Mouse (Mus musculus) B cell, adult 2 months (primary cell): ENCODE data around the gene Nolc1.

ENCODE experiments used
- DNase-seq, 2 experiments: peaks; one replicate each; pipeline ENCODE4 v3.0.0; 2022

Gene Nolc1

GRCm38 (mm10) chr19:46042476-46043011 is 33.1 kb upstream of the Nolc1 start:
- peak; percentile 31 to 32 for DNase-seq

DNA sequence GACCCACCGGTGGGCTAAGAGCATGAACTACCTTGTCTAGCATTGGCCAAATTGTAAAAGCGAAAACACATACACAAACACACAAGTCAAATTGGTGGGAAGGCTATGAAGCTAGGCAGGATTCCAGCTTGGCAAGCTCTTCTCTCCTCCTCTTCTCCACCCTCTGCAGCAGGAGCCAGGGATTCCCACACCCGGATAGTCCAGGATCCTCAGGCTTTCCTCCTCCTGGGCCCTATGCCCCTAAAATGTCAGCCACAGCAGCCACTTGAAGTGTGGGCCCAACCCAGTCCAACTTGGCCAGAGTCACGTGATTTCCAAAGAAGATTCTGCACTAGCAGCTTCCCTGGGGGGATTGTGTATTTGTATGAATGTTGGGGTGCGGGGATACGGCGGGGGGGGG is 32.3 kb upstream of the Nolc1 start:
- no peak for DNase-seq

DNA sequence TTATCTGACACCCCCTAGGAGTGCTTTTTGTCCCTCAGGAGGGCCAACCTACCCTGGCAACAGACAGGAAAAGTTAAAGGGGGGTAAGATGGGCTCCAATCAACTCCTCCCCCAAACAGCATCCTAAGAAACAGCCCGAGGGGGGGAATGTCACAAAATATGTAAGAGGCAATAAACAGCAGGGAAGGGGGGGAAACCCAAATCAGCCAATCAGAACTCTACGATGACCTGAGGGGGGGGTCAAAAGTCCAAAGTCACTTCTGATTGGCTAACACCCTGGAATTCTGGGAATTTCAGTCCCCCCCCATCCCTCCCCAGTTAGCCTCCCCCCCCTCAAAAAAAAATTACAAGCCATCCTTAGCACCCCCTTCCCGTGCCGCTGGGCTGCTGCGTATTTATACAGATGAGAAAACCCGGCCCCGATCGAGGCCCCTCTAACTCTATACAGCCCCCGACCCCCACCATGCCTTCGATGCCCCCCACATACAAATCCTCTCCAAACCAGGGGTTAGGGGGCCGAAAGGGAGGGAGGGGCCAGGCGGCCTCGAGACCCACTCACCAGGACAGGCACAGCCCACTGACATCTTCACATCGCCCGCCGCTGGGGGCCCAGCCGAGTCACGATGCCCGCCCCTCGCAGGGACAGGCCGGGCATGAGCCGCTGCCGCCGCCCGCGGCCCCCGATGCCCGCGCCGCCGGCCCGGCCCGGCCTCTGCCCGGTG is 31.2 kb upstream of the Nolc1 start, which contains the start of gene Pprc1:
Gene Pprc1, plus strand, starts transcription at position 616 of the 722 bp plus-strand sequence.
- DNase-seq, result peak in 1 of 2 experiments; percentile 21

DNA sequence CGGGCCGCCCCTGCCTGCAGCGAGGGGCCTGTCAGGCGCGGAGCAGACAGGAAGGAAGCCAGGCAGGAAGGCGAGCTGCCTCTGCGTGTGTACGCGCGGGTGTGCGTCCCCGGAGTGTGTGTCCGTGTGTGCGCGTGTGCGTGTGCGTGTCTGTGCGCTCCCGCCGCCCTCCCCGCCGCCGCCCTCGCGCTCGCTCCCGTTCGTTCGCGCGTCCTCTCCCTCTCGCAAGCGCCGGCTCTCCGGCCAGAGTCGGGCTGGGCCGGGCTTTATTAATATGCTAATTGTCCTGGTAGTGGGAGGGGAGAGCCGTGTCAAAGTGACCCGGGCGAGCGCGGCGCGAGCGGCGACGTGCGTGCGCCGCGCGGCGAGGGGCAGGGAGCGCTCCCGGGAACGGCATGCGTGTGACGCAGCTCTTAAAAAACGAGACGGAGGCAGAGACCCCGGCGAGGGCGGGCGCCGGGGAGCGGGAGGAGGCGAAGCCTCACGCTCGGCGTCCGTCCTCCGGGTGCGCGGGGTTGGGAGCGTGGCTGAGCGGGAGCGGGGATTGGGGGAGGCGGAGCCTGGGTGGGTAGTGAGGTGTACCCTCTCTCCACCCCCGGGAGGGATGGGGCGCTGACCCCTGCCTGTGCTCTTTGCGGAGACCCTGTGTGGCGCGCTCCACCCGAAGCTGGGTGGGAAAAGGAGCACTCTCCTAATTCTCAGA is 30.5 kb upstream of the Nolc1 start, which contains the start of gene Ldb1:
Gene Ldb1, minus strand, starts transcription at position 222 of the 703 bp plus-strand sequence.
- peak; percentile 78 to 79 for DNase-seq

- peak in 1 of 2 experiments; percentile 24 for DNase-seq
These were observed 29.9 kb upstream of the Nolc1 start for GRCm38 (mm10) chr19:46045696-46046311.

DNA sequence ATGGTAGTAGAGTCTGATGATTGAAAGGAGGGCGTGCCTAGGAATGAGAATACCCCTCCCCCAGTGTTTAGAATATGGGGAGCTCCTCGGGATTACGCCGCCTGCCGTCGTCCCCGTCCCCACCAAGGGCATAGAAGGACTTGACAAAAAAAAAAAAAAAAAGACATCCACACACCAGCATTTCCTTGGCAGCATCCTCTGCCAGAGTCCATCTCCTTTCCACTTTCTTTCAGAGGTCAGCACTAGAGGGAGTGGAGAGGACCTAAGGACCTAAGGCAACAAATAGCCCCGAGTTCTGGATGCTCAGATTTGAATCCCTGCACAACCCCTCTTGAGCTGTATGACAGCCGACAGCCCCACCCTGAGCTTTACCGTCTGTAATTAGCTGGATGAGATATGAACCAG is 29.0 kb upstream of the Nolc1 start:
- DNase-seq, result no peak

- DNase-seq, result no peak
These were observed 28.2 kb upstream of the Nolc1 start for GRCm38 (mm10) chr19:46047426-46047825.

- no peak for DNase-seq
These were observed 26.5 kb upstream of the Nolc1 start for GRCm38 (mm10) chr19:46049129-46049528.

DNA sequence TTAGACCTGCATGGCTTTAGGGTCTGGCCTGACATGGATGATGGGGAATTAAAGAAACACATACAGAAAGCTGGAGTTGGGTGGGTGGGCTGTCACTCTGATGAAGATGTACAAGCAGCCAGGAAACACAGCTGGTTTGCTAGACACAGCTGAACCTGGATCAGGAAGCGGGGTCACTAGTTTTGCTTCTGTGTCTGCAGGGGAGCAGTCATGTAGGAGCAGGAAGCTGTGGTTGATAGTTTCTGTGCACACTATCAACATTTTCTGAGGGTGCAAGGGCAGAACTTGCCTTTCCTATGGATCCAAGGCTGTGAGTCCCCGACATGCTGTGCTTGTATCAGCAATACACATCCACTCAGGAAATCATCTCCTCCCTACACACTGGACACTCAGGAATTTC is 25.2 kb upstream of the Nolc1 start:
- peak; percentile 27 to 36 for DNase-seq

- DNase-seq, result no peak
These were observed 19.8 kb upstream of the Nolc1 start for GRCm38 (mm10) chr19:46055752-46056387.

- peak; percentile 90 to 92 for DNase-seq
These were observed 19.2 kb upstream of the Nolc1 start for GRCm38 (mm10) chr19:46056388-46056946.

DNA sequence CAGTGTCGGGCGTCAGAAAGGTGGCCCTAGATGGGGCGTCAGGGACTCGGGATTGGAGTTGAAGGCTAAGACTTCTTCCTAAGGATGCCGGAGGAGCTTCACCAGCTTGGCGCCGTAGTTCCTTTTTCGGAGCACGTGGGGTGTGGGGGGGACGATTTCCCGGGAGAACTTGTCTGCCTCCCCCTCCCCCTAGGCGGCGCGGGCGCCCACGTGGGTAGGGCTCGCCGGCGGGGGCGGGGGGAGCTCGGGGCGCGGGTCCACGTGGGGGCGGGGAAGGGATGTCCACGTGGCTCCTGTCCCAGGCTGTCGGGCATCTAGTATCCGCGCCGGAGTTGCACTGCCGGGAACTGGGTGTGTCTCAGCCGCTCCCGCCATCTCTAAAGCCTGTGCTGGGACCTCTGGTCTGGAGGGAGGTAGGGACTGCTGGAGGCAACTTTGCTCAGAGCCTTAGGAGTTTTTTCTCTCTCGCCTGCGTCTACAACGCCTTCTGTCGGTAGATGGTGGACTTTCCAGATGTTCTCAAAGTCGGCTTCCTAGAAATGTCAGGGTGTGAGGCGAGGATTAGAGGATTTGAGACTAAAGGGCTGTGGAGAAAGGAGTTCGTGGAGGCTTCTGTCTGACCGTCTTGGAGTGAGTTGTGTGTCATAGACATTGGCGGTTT is 18.6 kb upstream of the Nolc1 start:
- peak; percentile 57 to 61 for DNase-seq

DNA sequence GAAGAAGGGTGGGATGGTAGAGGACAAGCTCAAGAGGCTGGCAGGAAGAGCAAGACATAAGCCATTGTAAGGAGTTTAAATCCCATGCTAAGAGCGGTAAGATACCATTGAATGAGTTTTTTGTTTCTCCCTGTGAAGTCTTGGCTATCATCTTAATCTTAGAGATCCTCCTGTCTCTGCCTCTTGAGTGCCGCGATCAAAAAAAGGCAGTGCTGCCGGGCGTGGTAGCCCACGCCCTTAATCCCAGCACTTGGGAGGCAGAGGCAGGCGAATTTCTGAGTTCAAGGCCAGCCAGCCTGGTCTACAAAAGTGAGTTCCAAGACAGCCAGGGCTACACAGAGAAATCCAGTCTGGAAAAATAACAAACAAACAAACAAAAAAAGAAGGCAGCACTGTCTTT is 17.2 kb upstream of the Nolc1 start:
- DNase-seq, result no peak

DNA sequence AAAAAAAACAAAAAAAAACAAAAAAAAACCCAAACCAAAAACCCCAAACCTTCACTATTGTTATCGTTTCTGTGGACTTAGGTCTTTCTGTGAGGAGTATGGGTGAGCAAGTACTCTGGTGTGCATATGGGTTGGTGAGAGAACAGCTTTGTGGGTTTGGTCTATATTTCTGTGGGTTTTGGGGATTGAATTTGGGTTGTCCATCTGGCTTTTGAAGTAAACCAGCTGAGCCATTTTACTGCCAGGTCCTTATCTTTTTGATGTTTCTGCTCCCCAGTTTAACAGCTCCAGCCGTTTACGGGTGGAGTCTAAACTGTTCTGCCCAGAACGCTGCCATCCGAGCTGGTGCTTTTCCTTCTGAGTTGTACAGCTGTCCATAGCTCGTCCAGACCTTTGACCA is 14.8 kb upstream of the Nolc1 start:
- no peak for DNase-seq

DNA sequence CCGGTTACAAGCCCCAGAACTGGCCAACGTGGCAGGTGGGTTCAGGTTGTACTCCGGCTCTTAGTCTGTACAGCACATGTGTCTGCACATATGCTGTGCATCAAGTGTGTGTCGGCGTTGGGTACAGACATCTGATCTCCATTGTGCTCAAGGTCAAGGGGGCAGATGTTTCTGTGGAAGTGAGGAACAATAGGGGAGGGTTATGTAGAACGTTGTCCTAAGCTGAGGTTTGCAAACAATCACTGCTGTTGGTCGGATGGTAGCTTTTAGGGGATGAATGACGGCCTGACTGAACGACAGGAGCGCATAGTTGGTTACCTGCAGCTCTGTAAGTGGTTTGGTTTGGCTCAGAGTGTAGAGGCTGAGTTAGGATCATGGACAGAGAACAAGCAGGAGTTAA is 7.6 kb upstream of the Nolc1 start:
- no peak for DNase-seq

- DNase-seq, result no peak
These were observed 2.4 kb upstream of the Nolc1 start for GRCm38 (mm10) chr19:46073285-46073684.

DNA sequence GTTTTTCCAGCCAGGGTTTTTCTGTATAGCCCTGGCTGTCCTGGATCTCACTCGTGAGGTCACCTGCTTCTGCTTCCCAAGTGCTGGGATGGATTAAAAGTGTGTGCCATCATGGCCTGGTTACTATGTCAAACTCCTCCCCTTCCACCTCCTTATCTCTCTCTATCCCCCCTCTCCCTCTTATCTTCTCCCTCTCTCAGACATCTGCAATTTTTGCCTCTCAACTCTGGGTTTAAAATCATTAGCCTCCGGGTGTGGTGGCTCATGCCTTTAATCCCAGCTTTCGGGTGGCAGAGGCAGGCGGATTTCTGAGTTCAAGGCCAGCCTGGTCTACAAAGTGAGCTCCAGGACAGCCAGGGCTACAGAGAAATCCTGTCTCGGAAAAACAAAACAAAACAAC is 1.4 kb upstream of the Nolc1 start:
- no peak for DNase-seq

DNA sequence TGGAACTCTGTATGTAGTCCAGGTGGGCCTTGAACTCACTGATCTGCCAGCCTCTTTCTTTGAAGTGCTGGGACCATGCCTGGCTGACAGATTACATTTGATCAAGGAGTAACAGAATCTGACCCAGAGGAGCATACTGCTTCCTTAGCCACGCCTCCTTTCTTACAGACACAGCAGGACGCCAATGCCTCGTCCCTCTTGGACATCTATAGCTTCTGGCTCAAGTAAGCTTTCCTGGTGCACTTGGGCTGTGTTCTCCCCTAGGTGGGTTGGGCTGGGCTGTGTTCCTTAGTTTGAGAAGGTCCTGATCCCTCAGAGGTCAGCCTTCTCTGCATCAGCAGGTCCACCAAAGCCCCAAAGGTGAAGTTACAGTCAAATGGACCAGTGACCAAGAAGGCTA is 2.9 kb downstream of the Nolc1 start:
- DNase-seq, result no peak

DNA sequence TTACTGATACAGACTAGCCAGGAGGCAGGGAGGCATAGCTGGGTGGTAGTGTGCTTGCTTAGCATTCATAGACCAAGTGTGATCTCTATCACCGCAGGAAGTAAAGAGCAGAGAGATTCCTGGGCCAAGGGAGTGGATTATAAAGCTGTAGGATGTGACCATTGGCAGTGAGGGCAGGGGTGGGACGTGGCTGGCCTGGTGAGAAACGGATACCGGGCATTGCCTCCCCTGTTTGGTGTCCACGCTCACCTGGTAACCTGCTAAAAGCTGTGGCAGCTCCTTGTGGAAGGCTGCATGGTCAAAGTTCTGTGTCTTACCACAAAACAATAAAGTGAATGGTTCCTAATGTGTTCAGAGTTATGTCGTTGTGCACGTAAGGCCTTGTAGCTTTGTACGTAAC is 9.5 kb downstream of the Nolc1 start:
- no peak for DNase-seq

- peak; percentile 74 to 77 for DNase-seq
These were observed 10.7 kb downstream of the Nolc1 start for GRCm38 (mm10) chr19:46086337-46086736.

GRCm38 (mm10) chr19:46087871-46088270 is 12.2 kb downstream of the Nolc1 start:
- DNase-seq, result no peak

DNA sequence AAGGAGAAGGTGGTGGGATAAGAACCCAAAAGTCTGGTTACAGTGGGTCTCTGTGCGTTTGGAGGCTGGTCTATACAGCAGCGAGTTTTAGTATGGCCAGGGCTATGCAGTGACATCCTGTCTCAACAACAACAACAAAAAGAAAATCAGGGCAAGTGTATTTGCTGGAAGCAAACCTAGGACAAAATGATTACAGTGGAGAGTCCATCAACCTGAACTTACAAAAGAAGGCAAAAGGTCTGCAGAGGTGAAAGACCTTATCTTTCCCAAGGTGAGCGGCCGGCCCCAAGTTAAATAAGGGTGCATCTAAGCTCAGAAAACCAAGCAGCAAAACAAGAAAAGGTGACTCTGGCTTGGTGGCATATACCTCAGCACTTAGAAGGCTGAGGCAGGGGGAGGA is 16.0 kb downstream of the Nolc1 start:
- no peak for DNase-seq
